Mouse (Mus musculus) left cerebral cortex, adult 9 months (tissue): ENCODE data around the gene Clec1a.

Experiments used
- DNase-seq, 2 experiments: peaks; one replicate each; pipeline ENCODE4 v3.0.0; 2022; ENCODE audit warnings: low spot score in 2 of 2

Gene Clec1a

GRCm38 (mm10) chr6:129405999-129406398 lies 45.8 kb downstream of the Clec1a start:
- DNase-seq, result no peak

GRCm38 (mm10) chr6:129403391-129403790 lies 48.4 kb downstream of the Clec1a start:
- DNase-seq, result no peak

- DNase-seq, result no peak
Measured at GRCm38 (mm10) chr6:129402404-129402803, 49.4 kb downstream of the Clec1a start.

GRCm38 (mm10) chr6:129399945-129400344 lies 51.9 kb downstream of the Clec1a start:
- DNase-seq, result no peak

GRCm38 (mm10) chr6:129396997-129397396 lies 54.8 kb downstream of the Clec1a start, which contains the start of gene Clec1b:
TSS of gene Clec1b (plus strand) at chr6:129397297.
- no peak for DNase-seq

GRCm38 (mm10) chr6:129393732-129394131 lies 58.1 kb downstream of the Clec1a start:
- no peak for DNase-seq

GRCm38 (mm10) chr6:129393087-129393720 lies 58.6 kb downstream of the Clec1a start:
- no peak for DNase-seq

GRCm38 (mm10) chr6:129385774-129386173 lies 66.0 kb downstream of the Clec1a start, which contains the start of gene Clec12b:
TSS of gene Clec12b (minus strand) at chr6:129385874.
- DNase-seq, result no peak

GRCm38 (mm10) chr6:129385000-129385399 lies 66.8 kb downstream of the Clec1a start:
- DNase-seq, result no peak

GRCm38 (mm10) chr6:129383466-129383865 lies 68.3 kb downstream of the Clec1a start:
- no peak for DNase-seq

- DNase-seq, result no peak
Measured at GRCm38 (mm10) chr6:129381736-129382135, 70.1 kb downstream of the Clec1a start.

GRCm38 (mm10) chr6:129380454-129380853 lies 71.3 kb downstream of the Clec1a start:
- no peak for DNase-seq

GRCm38 (mm10) chr6:129374937-129375471 lies 76.8 kb downstream of the Clec1a start:
- DNase-seq, result no peak
